Mouse (Mus musculus): ENCODE results near the gene Pear1. TPM values are rescaled to one million over a fixed set of nuclear protein-coding genes. Genes with fewer than 3 reads are reported as not detected.
"Not testable (repeated sequence)": the region's sequence is repeated elsewhere in the genome, so short reads cannot be mapped to it uniquely, and the experiment has no call there.

Pear1 gene
- polyA plus RNA-seq (2015; fragmentation: Nextera tagmentation; extraction: Ambion mirVana): 31.6 and 35.4 TPM in 2 replicates

DNA sequence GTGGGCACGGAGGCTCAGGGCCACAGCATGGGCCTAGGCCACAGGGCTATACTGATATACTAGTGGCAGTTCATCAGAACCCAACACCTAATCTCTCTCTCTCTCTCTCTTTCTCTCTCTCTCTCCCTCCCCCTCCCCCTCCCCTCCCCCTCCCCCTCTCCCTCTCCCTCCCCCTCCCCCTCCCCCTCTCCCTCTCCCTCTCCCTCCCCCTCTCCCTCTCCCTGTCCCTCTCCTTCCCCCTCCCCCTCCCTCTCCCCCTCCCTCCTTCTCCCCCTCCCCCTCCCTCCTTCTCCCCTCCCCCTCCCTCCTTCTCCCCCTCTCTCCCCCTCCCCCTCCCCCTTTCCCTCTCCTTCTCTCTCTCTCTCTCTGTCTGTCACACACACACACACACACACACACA is at the start of gene Pear1:
Gene Pear1, minus strand, starts transcription at position 101 of the 400 bp plus-strand sequence.
- H3K36me3 ChIP-seq (ENCODE audit: insufficient read depth, low read length); H3K4me3 ChIP-seq (replicated peaks; ENCODE audit: low read depth, low read length); H3K9ac ChIP-seq (ENCODE audit: low read depth, low read length); H3K4me2 ChIP-seq (ENCODE audit: low read length); DNase-seq (ENCODE audit: low spot score); ATAC-seq (replicated peaks; ENCODE audit: low FRiP score, low read depth); H3K27ac ChIP-seq; H3K27me3 ChIP-seq (ENCODE audit: insufficient read depth, low read length); H3K4me1 ChIP-seq (replicated peaks; ENCODE audit: insufficient read depth, low read length); H3K9me3 ChIP-seq (replicated peaks; ENCODE audit: low read length): not testable (repeated sequence)
- 86% methylated on average over 1 of the region's 1 CpGs for WGBS

DNA sequence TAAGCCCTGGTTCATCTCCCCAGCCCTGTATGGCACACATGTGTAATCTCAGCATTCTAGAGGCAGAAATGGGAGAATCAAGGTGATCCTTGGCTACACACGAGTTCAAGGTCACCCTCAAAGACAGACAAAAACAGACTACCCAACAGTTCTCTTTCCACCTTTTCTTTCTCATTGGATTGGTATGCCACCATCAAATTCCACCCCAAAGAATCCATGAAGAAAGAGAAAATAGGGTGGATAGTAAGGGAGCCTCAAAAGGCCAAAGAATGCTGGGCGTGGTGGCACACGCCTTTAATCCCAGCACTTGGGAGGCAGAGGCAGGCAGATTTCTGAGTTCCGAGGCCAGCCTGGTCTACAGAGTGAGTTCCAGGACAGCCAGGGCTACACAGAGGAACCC is 40.0 kb upstream of the Pear1 start:
- DNase-seq (ENCODE audit: low spot score); ATAC-seq (replicated peaks; ENCODE audit: low FRiP score, low read depth); H3K27me3 ChIP-seq (ENCODE audit: insufficient read depth, low read length); H3K9me3 ChIP-seq (replicated peaks; ENCODE audit: low read length); H3K9ac ChIP-seq (ENCODE audit: low read depth, low read length); H3K4me3 ChIP-seq (replicated peaks; ENCODE audit: low read depth, low read length); H3K27ac ChIP-seq; H3K4me1 ChIP-seq (replicated peaks; ENCODE audit: insufficient read depth, low read length); H3K4me2 ChIP-seq (ENCODE audit: low read length): not testable (repeated sequence)
- WGBS: 92% methylated on average over 4 of the region's 4 CpGs
- peaks cover 54% of the 10 kb centered on the region for H3K36me3 ChIP-seq (ENCODE audit: insufficient read depth, low read length)

DNA sequence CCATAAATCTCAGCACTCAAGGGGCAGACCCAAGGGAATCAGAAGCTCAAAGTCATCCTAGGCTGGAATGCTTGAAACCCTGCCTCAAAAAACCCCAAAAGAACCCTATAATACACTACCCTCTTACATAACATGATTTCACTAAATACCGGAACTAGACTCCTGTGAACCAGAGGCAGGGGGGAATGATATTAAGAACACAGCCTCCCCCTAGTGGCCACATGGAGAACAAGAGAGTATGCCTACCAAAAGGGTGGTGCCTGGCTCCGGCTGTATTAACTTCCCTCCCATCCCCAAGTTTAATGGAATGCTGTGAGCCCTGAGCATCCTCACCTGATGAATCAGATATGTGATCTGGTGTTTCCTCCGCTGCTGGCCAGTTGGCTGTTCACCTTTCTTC is 35.7 kb upstream of the Pear1 start:
- DNase-seq (ENCODE audit: low spot score) (peak; percentile 92), ATAC-seq (replicated peaks; ENCODE audit: low FRiP score, low read depth) (no peak; the same call in 1 of the 2 replicates)
- no peak overlapping the region for H3K27ac ChIP-seq
- no peaks in the 10 kb centered on the region for H3K9me3 ChIP-seq (replicated peaks; ENCODE audit: low read length)
- no peaks in the 10 kb centered on the region for H3K27me3 ChIP-seq (ENCODE audit: insufficient read depth, low read length)
- H3K36me3 ChIP-seq (ENCODE audit: insufficient read depth, low read length): peaks cover 56% of the 10 kb centered on the region
- no peak overlapping the region for H3K4me2 ChIP-seq (ENCODE audit: low read length)
- no peak overlapping the region for H3K4me3 ChIP-seq (replicated peaks; ENCODE audit: low read depth, low read length)
- H3K4me1 ChIP-seq (replicated peaks; ENCODE audit: insufficient read depth, low read length): no peaks in the 10 kb centered on the region
- H3K9ac ChIP-seq (ENCODE audit: low read depth, low read length): no peak overlapping the region
- TF ChIP-seq CTCF (IDR thresholded peaks at IDR 0.05; ENCODE audit: low read depth): peak; percentile 89
- WGBS: 19% methylated on average over 3 of the region's 3 CpGs

DNA sequence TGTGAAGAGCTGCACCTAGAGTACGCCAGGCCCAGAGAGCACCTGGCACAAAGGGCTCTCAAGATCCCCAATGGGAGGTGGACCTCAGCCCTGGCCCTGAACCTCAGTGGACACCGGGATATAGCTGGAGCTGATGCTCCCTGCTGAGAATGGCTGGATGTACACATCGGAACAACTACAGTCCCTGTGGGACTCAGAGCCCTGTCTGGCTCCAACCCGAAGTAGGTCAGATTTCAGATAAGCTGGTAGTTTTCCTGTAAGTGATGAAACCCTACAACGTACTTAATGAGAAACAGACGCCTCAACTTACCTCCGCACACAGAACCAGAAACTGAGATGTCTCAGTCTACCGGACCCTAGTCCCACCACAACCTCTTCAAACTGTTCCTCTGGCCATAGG is 33.6 kb upstream of the Pear1 start:
- TF ChIP-seq CTCF (IDR thresholded peaks at IDR 0.05; ENCODE audit: low read depth): no peak
- Histone ChIP-seq H3K9ac (ENCODE audit: low read depth, low read length) (no peak overlapping the region), H3K4me2 (ENCODE audit: low read length) (no peak overlapping the region), H3K4me3 (replicated peaks; ENCODE audit: low read depth, low read length) (no peak overlapping the region), H3K27ac (no peak overlapping the region), H3K27me3 (ENCODE audit: insufficient read depth, low read length) (no peaks in the 10 kb centered on the region), H3K36me3 (ENCODE audit: insufficient read depth, low read length) (peaks cover 53% of the 10 kb centered on the region), H3K9me3 (replicated peaks; ENCODE audit: low read length) (no peaks in the 10 kb centered on the region), H3K4me1 (replicated peaks; ENCODE audit: insufficient read depth, low read length) (no peaks in the 10 kb centered on the region)
- DNase-seq (ENCODE audit: low spot score): no peak
- no peak for ATAC-seq (replicated peaks; ENCODE audit: low FRiP score, low read depth)
- WGBS: 87% methylated on average over 8 of the region's 8 CpGs

- Histone ChIP-seq H3K9ac (ENCODE audit: low read depth, low read length) (no peak overlapping the region), H3K36me3 (ENCODE audit: insufficient read depth, low read length) (peaks cover 37% of the 10 kb centered on the region), H3K4me3 (replicated peaks; ENCODE audit: low read depth, low read length) (no peak overlapping the region), H3K4me1 (replicated peaks; ENCODE audit: insufficient read depth, low read length) (no peaks in the 10 kb centered on the region), H3K9me3 (replicated peaks; ENCODE audit: low read length) (no peaks in the 10 kb centered on the region), H3K27ac (no peak overlapping the region), H3K27me3 (ENCODE audit: insufficient read depth, low read length) (no peaks in the 10 kb centered on the region), H3K4me2 (ENCODE audit: low read length) (no peak overlapping the region)
- no peak for TF ChIP-seq CTCF (IDR thresholded peaks at IDR 0.05; ENCODE audit: low read depth)
- DNase-seq (ENCODE audit: low spot score) (no peak), ATAC-seq (replicated peaks; ENCODE audit: low FRiP score, low read depth) (no peak)
- WGBS: 78% methylated on average over 8 of the region's 8 CpGs
These were observed 31.8 kb upstream of the Pear1 start for GRCm38 (mm10) chr3:87855936-87856335.

DNA sequence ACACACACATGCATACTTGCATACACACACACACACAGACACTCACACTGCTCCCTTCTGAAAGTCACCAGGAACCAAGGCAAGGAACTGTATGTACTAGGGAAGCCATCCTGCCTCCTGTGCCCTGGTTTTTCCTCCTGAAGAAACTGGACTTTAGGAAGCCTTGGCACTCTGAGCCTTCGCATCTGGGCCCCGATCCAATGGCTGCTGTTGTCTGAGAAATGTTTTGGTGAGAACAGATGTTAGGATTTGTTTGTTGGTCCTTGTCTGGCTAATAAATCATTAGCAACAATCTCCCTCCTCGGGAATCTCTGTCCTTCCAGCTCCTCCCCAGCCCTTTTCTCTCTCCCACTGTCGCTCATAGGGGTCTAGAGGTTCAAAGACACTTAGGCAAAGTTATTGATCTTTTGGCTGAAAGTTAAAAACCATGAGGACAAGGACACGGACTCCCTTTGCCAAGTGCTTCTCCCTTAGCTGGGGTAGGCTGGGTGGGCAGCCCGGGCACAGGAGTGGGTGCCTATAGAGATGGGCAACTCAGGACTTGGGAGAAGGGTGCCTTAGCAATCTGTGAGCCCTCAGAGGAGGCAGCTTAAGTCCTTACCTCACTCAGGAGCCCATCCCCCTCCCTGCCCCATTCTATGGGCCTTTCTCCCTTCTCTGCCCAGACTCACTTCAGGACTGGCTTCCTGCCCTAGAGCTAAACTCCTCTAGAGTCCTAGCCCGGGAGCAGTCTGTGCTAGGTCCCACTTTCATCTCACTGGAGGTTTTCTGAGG is 30.9 kb upstream of the Pear1 start:
- Histone ChIP-seq H3K36me3 (ENCODE audit: insufficient read depth, low read length) (peaks cover 37% of the 10 kb centered on the region), H3K9me3 (replicated peaks; ENCODE audit: low read length) (no peaks in the 10 kb centered on the region), H3K27me3 (ENCODE audit: insufficient read depth, low read length) (no peaks in the 10 kb centered on the region), H3K4me2 (ENCODE audit: low read length) (no peak overlapping the region), H3K4me3 (replicated peaks; ENCODE audit: low read depth, low read length) (no peak overlapping the region), H3K4me1 (replicated peaks; ENCODE audit: insufficient read depth, low read length) (no peaks in the 10 kb centered on the region), H3K27ac (no peak overlapping the region), H3K9ac (ENCODE audit: low read depth, low read length) (no peak overlapping the region)
- 47% methylated on average over 7 of the region's 7 CpGs for WGBS
- TF ChIP-seq CTCF (IDR thresholded peaks at IDR 0.05; ENCODE audit: low read depth): no peak
- DNase-seq (ENCODE audit: low spot score) (peak; percentile 48), ATAC-seq (replicated peaks; ENCODE audit: low FRiP score, low read depth) (no peak)

DNA sequence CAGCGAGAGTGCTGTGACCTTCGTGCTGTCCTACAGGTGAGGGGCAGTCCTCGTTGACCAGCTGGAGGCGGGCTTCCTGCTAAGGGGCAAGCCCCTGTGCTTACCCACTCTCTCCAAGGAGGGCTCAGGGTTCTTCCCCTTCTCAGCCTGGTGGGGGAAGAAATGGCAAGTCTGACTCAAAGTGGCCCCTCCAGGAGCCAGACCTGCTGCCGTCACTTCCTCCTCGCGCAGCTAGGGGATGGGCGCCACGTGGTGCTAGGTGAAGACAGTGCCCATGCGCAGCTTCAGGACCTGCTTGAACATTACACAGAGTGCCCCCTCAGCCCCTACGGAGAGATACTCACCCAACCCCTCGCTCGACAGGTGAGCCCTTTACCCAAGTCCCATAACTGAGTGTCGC is 25.0 kb upstream of the Pear1 start:
- DNase-seq (ENCODE audit: low spot score): no peak
- no peak for TF ChIP-seq CTCF (IDR thresholded peaks at IDR 0.05; ENCODE audit: low read depth)
- WGBS: 78% methylated on average over 14 of the region's 14 CpGs
- Histone ChIP-seq H3K9ac (ENCODE audit: low read depth, low read length) (no peak overlapping the region), H3K27ac (no peak overlapping the region), H3K4me1 (replicated peaks; ENCODE audit: insufficient read depth, low read length) (no peaks in the 10 kb centered on the region), H3K4me3 (replicated peaks; ENCODE audit: low read depth, low read length) (no peak overlapping the region), H3K36me3 (ENCODE audit: insufficient read depth, low read length) (no peaks in the 10 kb centered on the region), H3K27me3 (ENCODE audit: insufficient read depth, low read length) (no peaks in the 10 kb centered on the region), H3K4me2 (ENCODE audit: low read length) (no peak overlapping the region), H3K9me3 (replicated peaks; ENCODE audit: low read length) (no peaks in the 10 kb centered on the region)
- no peak for ATAC-seq (replicated peaks; ENCODE audit: low FRiP score, low read depth)
